Mouse (Mus musculus) frontal cortex, adult 2 months (tissue): ENCODE results near the gene Otud7a. TPM values are rescaled to one million over a fixed set of nuclear protein-coding genes. Genes with fewer than 3 reads are reported as not detected.
A peak's percentile ranks its signal among the peaks of the same experiment; 100 is the strongest.

ENCODE experiments used
- DNase-seq, 2 experiments: peaks; one replicate each; pipeline ENCODE4 v3.0.0; 2022; ENCODE audit warnings: low spot score in 1 of 2; ENCODE audit errors: extremely low spot score in 1 of 2
- polyA plus RNA-seq: library from polyadenylated mRNA; depleted of rRNA; stranded (reverse); fragments of >200 nt; gene quantifications from 2 replicates; pipeline ENCODE4 v1.2.3, GENCODE M21; 2012; rRNA removed

Otud7a gene
- 60.6 and 65.9 TPM in 2 replicates for polyA plus RNA-seq

GRCm38 (mm10) chr7:63444484-63445345 lies at the start of gene Otud7a:
Otud7a (plus strand) TSS chr7:63444751.
- DNase-seq, result peak; percentile 58 to 94

- DNase-seq, result no peak
Measured at GRCm38 (mm10) chr7:63405988-63406387, 38.6 kb upstream of the Otud7a start.

- peak in 1 of 2 experiments; percentile 48 for DNase-seq
Measured at GRCm38 (mm10) chr7:63445346-63445700, 772 bp downstream of the Otud7a start.

GRCm38 (mm10) chr7:63446951-63447350 lies 2.4 kb downstream of the Otud7a start:
- DNase-seq, result no peak

- no peak for DNase-seq
Measured at GRCm38 (mm10) chr7:63455228-63455627, 10.7 kb downstream of the Otud7a start.

- no peak for DNase-seq
Measured at GRCm38 (mm10) chr7:63462234-63462633, 17.7 kb downstream of the Otud7a start.

GRCm38 (mm10) chr7:63462684-63463083 lies 18.1 kb downstream of the Otud7a start:
- DNase-seq, result peak; percentile 24 to 43

- DNase-seq, result no peak
Measured at GRCm38 (mm10) chr7:63466729-63467128, 22.2 kb downstream of the Otud7a start.

- peak in 1 of 2 experiments; percentile 17 for DNase-seq
Measured at GRCm38 (mm10) chr7:63468258-63468657, 23.7 kb downstream of the Otud7a start.

- no peak for DNase-seq
Measured at GRCm38 (mm10) chr7:63483091-63483490, 38.5 kb downstream of the Otud7a start.

- no peak for DNase-seq
Measured at GRCm38 (mm10) chr7:63497051-63497547, 52.5 kb downstream of the Otud7a start.

GRCm38 (mm10) chr7:63504202-63504601 lies 59.7 kb downstream of the Otud7a start:
- DNase-seq, result no peak

- DNase-seq, result no peak
Measured at GRCm38 (mm10) chr7:63508079-63508478, 63.5 kb downstream of the Otud7a start.

GRCm38 (mm10) chr7:63509825-63510224 lies 65.3 kb downstream of the Otud7a start:
- peak in 1 of 2 experiments; percentile 23 for DNase-seq

- no peak for DNase-seq
Measured at GRCm38 (mm10) chr7:63511458-63511857, 66.9 kb downstream of the Otud7a start.

- no peak for DNase-seq
Measured at GRCm38 (mm10) chr7:63512561-63512960, 68.0 kb downstream of the Otud7a start.

GRCm38 (mm10) chr7:63516141-63516895 lies 71.8 kb downstream of the Otud7a start:
- DNase-seq, result no peak

GRCm38 (mm10) chr7:63520299-63520698 lies 75.7 kb downstream of the Otud7a start:
- no peak for DNase-seq

GRCm38 (mm10) chr7:63522403-63522802 lies 77.9 kb downstream of the Otud7a start:
- DNase-seq, result no peak

- DNase-seq, result no peak
Measured at GRCm38 (mm10) chr7:63523051-63523450, 78.5 kb downstream of the Otud7a start.

- DNase-seq, result peak in 1 of 2 experiments; percentile 25
Measured at GRCm38 (mm10) chr7:63540293-63540692, 95.7 kb downstream of the Otud7a start.
